Mouse (Mus musculus): Measurements from ENCODE around the gene Lrba.

DNA sequence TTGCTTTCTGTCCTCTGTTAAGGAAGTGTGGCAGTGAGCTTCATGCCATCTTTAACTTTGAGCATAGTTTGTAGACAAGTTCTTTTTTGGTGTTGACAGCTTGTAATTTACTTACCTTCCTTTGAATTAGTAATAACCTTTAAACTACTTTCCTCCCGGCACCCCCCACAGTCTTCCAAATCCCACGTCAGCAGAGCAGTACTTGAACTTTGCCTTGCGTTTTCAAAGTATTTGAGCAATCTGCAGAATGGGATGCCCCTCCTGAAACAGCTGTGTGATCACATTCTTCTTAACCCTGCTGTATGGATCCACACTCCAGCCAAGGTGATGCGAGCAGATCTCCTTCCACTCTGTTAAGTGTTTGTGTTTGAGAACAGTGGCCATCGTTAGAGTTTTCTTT lies 85.7 kb downstream of the Lrba start:
- TF ChIP-seq MAZ (IDR thresholded peaks at IDR 0.05; ENCODE audit: low read depth, low read length): no peak
- no peak for TF ChIP-seq POLR2A (IDR thresholded peaks at IDR 0.05; ENCODE audit: low read depth, low read length)
- TF ChIP-seq NRF1 (IDR thresholded peaks at IDR 0.05; ENCODE audit: low read depth, low read length): no peak
- no peak for TF ChIP-seq CHD1 (IDR thresholded peaks at IDR 0.05; ENCODE audit: low read depth, low read length)
- no peak for TF ChIP-seq SIN3A (IDR thresholded peaks at IDR 0.05; ENCODE audit: low read length)
- TF ChIP-seq POLR2AphosphoS2 (IDR thresholded peaks at IDR 0.05; ENCODE audit: low read depth, low read length): no peak
- no peak for TF ChIP-seq MYC (IDR thresholded peaks at IDR 0.05; ENCODE audit: low read depth, low read length)
- no peak for TF ChIP-seq USF2 (conservative IDR thresholded peaks at IDR 0.05; ENCODE audit: low read depth, low read length)
- no peak for TF ChIP-seq CTCF (conservative IDR thresholded peaks at IDR 0.05 in 1 of 2, IDR thresholded peaks at IDR 0.05 in 1 of 2; ENCODE audit: low read depth in 2 of 2, low read length in 2 of 2)

Measured in CH12.LX (cell line).